Mouse (Mus musculus) adrenal gland, adult 8-10 months (tissue): ENCODE results near the gene Mib2. TPM values are rescaled to one million over a fixed set of nuclear protein-coding genes. Genes with fewer than 3 reads are reported as not detected.
"Not testable (repeated sequence)": the region's sequence is repeated elsewhere in the genome, so short reads cannot be mapped to it uniquely, and the experiment has no call there.

Experiments
- DNase-seq: peaks from one replicate; pipeline ENCODE4 v3.0.0; 2022
- total RNA-seq, 4 experiments: library from RNA; stranded (reverse); gene quantifications; 2 replicates each; pipeline ENCODE4 v1.2.4; 2022

Gene Mib2
- 10 to 100 TPM; 53.5 to 74.5 (median 61.5) TPM for total RNA-seq

- DNase-seq, result peak; percentile 94
These were observed at the start of gene Mib2 for GRCm38 (mm10) chr4:155668689-155669597. Gene Mib2, minus strand, starts transcription at chr4:155669198.

- no peak for DNase-seq
These were observed 41.7 kb upstream of the Mib2 start for GRCm38 (mm10) chr4:155710521-155711252.

- DNase-seq, result no peak
These were observed 40.0 kb upstream of the Mib2 start for GRCm38 (mm10) chr4:155708988-155709387.

GRCm38 (mm10) chr4:155708582-155708981 lies 39.6 kb upstream of the Mib2 start:
- no peak for DNase-seq

- DNase-seq, result no peak
These were observed 36.6 kb upstream of the Mib2 start for GRCm38 (mm10) chr4:155705592-155705929.

- peak; percentile 90 for DNase-seq
These were observed 36.0 kb upstream of the Mib2 start, which contains the start of gene Ssu72 for GRCm38 (mm10) chr4:155704721-155705591. Gene Ssu72, plus strand, starts transcription at chr4:155704800.

- DNase-seq, result no peak
These were observed 34.5 kb upstream of the Mib2 start for GRCm38 (mm10) chr4:155703425-155703929.

GRCm38 (mm10) chr4:155700425-155700824 lies 31.4 kb upstream of the Mib2 start:
- no peak for DNase-seq

- peak; percentile 53 for DNase-seq
These were observed 27.6 kb upstream of the Mib2 start for GRCm38 (mm10) chr4:155696261-155697255.

- no peak for DNase-seq
These were observed 26.6 kb upstream of the Mib2 start for GRCm38 (mm10) chr4:155695531-155696062.

- DNase-seq, result peak; percentile 57
These were observed 25.7 kb upstream of the Mib2 start for GRCm38 (mm10) chr4:155694482-155695401.

- DNase-seq, result peak; percentile 59
These were observed 25.1 kb upstream of the Mib2 start, which contains the start of gene Fndc10 for GRCm38 (mm10) chr4:155694111-155694481. Gene Fndc10, plus strand, starts transcription at chr4:155694342.

GRCm38 (mm10) chr4:155692421-155692820 lies 23.4 kb upstream of the Mib2 start:
- DNase-seq, result no peak

- DNase-seq, result no peak
These were observed 21.8 kb upstream of the Mib2 start for GRCm38 (mm10) chr4:155690571-155691375.

GRCm38 (mm10) chr4:155687764-155688163 lies 18.8 kb upstream of the Mib2 start:
- not testable (repeated sequence) for DNase-seq

GRCm38 (mm10) chr4:155683670-155684277 lies 14.8 kb upstream of the Mib2 start:
- DNase-seq, result not testable (repeated sequence)

- no peak for DNase-seq
These were observed 7.0 kb upstream of the Mib2 start for GRCm38 (mm10) chr4:155675991-155676390.

GRCm38 (mm10) chr4:155672082-155672481 lies 3.1 kb upstream of the Mib2 start:
- no peak for DNase-seq
